Mouse (Mus musculus) MEL (cell line): Measurements from ENCODE around the gene Gata2.

Experiments
- BHLHE40 ChIP-seq: IDR thresholded peaks from 2 replicates; pipeline ENCODE4 v1.6.1; 2012; ENCODE audit warnings: low read depth, mild to moderate bottlenecking, inconsistent platforms, low read length, improper control_type of control experiment, borderline replicate concordance
- CTCF ChIP-seq, 3 experiments: IDR thresholded peaks in 2 of 3; conservative IDR thresholded peaks in 1 of 3; 2 replicates each; pipeline ENCODE4 v1.5.1; 2011 to 2012; ENCODE audit warnings: low read length in 3 of 3, low read depth in 2 of 3, mild to moderate bottlenecking in 2 of 3, improper control_type of control experiment in 1 of 3, inconsistent platforms in 1 of 3, mixed read lengths in 1 of 3, moderate library complexity in 1 of 3; ENCODE audit not compliant: control insufficient read depth in 1 of 3, insufficient read depth in 1 of 3, poor library complexity in 1 of 3, severe bottlenecking in 1 of 3
- EP300 ChIP-seq, 2 experiments: IDR thresholded peaks; 2 replicates each; pipeline ENCODE4 v1.6.1; 2011; ENCODE audit warnings: improper control_type of control experiment in 2 of 2, low read length in 2 of 2, low read depth in 1 of 2, mild to moderate bottlenecking in 1 of 2
- HCFC1 ChIP-seq: IDR thresholded peaks from 2 replicates; pipeline ENCODE4 v1.6.1; 2012; ENCODE audit warnings: low read depth, mild to moderate bottlenecking, inconsistent platforms, low read length, improper control_type of control experiment, moderate library complexity
- MAFK ChIP-seq: IDR thresholded peaks from 2 replicates; pipeline ENCODE4 v1.6.1; 2011; ENCODE audit warnings: low read depth, mild to moderate bottlenecking, low read length, improper control_type of control experiment, borderline replicate concordance
- MAX ChIP-seq: IDR thresholded peaks from 2 replicates; pipeline ENCODE4 v1.6.1; 2011; ENCODE audit warnings: low read length, improper control_type of control experiment
- POLR2A ChIP-seq, 2 experiments: IDR thresholded peaks; 2 replicates each; pipeline ENCODE4 v1.6.1; 2011 to 2012; ENCODE audit warnings: low read length in 2 of 2, mild to moderate bottlenecking in 2 of 2, control low read depth in 1 of 2, improper control_type of control experiment in 1 of 2, low read depth in 1 of 2, moderate library complexity in 1 of 2; ENCODE audit not compliant: control insufficient read depth in 1 of 2, insufficient read depth in 1 of 2, poor library complexity in 1 of 2
- TAL1 ChIP-seq: IDR thresholded peaks from 2 replicates; pipeline ENCODE4 v1.6.1; 2012; ENCODE audit warnings: mild to moderate bottlenecking, inconsistent platforms, low read length, moderate library complexity, mixed read lengths
- ZMIZ1 ChIP-seq: IDR thresholded peaks from 2 replicates; pipeline ENCODE4 v1.6.1; 2012; ENCODE audit warnings: low read depth, mild to moderate bottlenecking, inconsistent platforms, low read length, improper control_type of control experiment, moderate library complexity

- TF ChIP-seq POLR2A (IDR thresholded peaks at IDR 0.05; ENCODE audit: control insufficient read depth in 1 of 2, insufficient read depth in 1 of 2, low read depth in 1 of 2, low read length in 2 of 2, poor library complexity in 1 of 2) (no peak), EP300 (IDR thresholded peaks at IDR 0.05; ENCODE audit: low read depth in 1 of 2, low read length in 2 of 2) (no peak), CTCF (IDR thresholded peaks at IDR 0.05 in 2 of 3, conservative IDR thresholded peaks at IDR 0.05 in 1 of 3; ENCODE audit: control insufficient read depth in 1 of 3, insufficient read depth in 1 of 3, low read depth in 2 of 3, low read length in 3 of 3, poor library complexity in 1 of 3, severe bottlenecking in 1 of 3) (no peak), MAX (no peak), MAFK (no peak), ZMIZ1 (no peak), HCFC1 (no peak), BHLHE40 (no peak), TAL1 (no peak)
Observed at GRCm38 (mm10) chr6:88251396-88251795, 57.7 kb downstream of the Gata2 start.
